Mouse (Mus musculus) embryonic stem cell, embryonic (primary cell): Measurements from ENCODE around the gene Usmg5.

Source experiments
- CTCF ChIA-PET, 4 experiments: fragments of 300-600 bp in 2 of 4; fragments of 350-600 bp in 2 of 4; sonication (Branson Sonifier 250); formaldehyde crosslinking; loops; one replicate each; lab custom pipeline; 2022; ENCODE audit warnings: inconsistent platforms in 2 of 4; lab: Charles Lee
- POLR2A ChIA-PET, 4 experiments: fragments of 300-600 bp in 2 of 4; fragments of 350-600 bp in 2 of 4; sonication (Branson Sonifier 250); formaldehyde crosslinking; loops; one replicate each; lab custom pipeline; 2022; ENCODE audit warnings: antibody characterized with exemption in 4 of 4, inconsistent platforms in 1 of 4; lab: Charles Lee

Gene Usmg5

GRCm38 (mm10) chr19:47101080-47101479 lies 10.6 kb upstream of the Usmg5 start:
- CTCF ChIA-PET, result interaction anchor here in 1 of 4 experiments (0.9 kb wide), 1 partner anchor 20 kb away, joined by 3 read pairs; no protein-coding TSS in a partner anchor
- POLR2A ChIA-PET, result interaction anchor here in 3 of 4 experiments (0.6 to 1.9 kb wide), 4 partner anchors 10 to 515 kb away, joined by 3 to 9 read pairs (median 3); partner anchors contain the start of genes Pdcd11 (in 2 of the 3) and Usmg5 (in 2 of the 3)

GRCm38 (mm10) chr19:47089718-47090525 lies 525 bp downstream of the Usmg5 start:
- POLR2A ChIA-PET, result interaction anchor here (0.5 to 5.0 kb wide), 74 partner anchors 7 to 695 kb away, joined by 3 to 83 read pairs (median 4); partner anchors contain the start of genes Ina (in 3 of the 4), Neurl1a (in 3 of the 4), Taf5 (in 3 of the 4) and Calhm2 (in 2 of the 4)
- CTCF ChIA-PET, result interaction anchor here in 3 of 4 experiments (0.6 to 1.4 kb wide), 10 partner anchors 10 to 579 kb away, joined by 3 to 10 read pairs (median 4); partner anchors contain the start of genes Taf5 (in 2 of the 3), Ina (in 1 of the 3) and Pcgf6 (in 1 of the 3)

- ChIA-PET POLR2A (interaction anchor here in 3 of 4 experiments (0.8 to 5.0 kb wide), 10 partner anchors 8 to 90 kb away, joined by 3 to 83 read pairs (median 11); partner anchors contain the start of gene Taf5 (in 2 of the 3)), CTCF (no interaction called here)
Measured at GRCm38 (mm10) chr19:47088226-47088625, 2.2 kb downstream of the Usmg5 start.

- CTCF ChIA-PET, result interaction anchor here in 3 of 4 experiments (0.6 to 2.0 kb wide), 12 partner anchors 17 to 1037 kb away, joined by 3 to 11 read pairs (median 6); partner anchors contain the start of genes Pdcd11 (in 2 of the 3), Usmg5 (in 2 of the 3), Ina (in 1 of the 3) and Nt5c2 (in 1 of the 3)
Measured at GRCm38 (mm10) chr19:47067924-47068611, 22.4 kb downstream of the Usmg5 start.

DNA sequence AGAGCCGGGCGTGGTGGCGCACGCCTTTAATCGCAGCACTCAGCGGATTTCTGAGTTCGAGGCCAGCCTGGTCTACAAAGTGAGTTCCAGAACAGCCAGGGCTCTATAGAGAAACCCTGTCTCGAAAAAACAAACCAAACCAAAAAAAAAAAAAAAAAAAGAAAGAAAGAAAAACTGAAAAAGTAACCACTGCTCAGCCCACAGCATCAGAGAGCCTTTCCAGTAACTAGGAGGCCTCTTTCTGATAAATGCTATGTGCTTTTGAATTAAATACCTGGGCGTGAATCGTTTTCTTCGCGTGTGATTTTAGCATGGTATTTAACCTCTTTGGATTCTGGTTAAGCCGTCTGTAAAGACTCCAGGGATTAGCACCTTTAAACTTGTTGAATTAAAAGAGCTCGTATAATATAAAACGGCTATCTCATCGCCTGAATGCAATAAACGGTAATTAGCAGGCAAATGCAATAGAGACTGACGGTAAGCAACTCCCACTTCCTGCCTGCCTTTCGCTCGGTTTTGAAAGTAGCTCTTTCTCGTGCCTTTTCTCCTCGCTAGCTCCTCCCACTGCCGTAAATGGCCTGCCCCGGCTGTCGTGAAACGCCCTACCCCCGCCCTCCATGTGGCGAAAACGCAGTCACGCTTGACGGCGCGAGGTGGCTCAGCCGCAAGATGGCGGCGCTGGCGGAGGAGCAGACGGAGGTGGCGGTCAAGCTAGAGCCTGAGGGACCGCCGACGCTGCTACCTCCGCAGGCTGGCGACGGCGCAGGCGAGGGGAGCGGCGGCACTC lies 23.2 kb downstream of the Usmg5 start, which contains the start of gene Taf5:
Gene Taf5, plus strand, starts transcription at position 651 of the 787 bp plus-strand sequence.
- POLR2A ChIA-PET, result interaction anchor here (0.5 to 3.6 kb wide), 132 partner anchors 9 to 1993 kb away, joined by 3 to 115 read pairs (median 4); partner anchors contain the start of genes Nt5c2 (in 4 of the 4), Pcgf6 (in 4 of the 4), Ina (in 3 of the 4) and Pdcd11 (in 3 of the 4)
- CTCF ChIA-PET, result interaction anchor here in 3 of 4 experiments (0.6 to 2.0 kb wide), 12 partner anchors 16 to 1037 kb away, joined by 3 to 11 read pairs (median 4); partner anchors contain the start of genes Pcgf6 (in 2 of the 3), Pdcd11 (in 2 of the 3), Usmg5 (in 2 of the 3) and Ina (in 1 of the 3)

More at GRCm38 (mm10) chr19:47067924-47068611, 22.4 kb downstream of the Usmg5 start:
- POLR2A ChIA-PET, result interaction anchor here (0.6 to 3.6 kb wide), 122 partner anchors 8 to 739 kb away, joined by 3 to 115 read pairs (median 4); partner anchors contain the start of genes Nt5c2 (in 4 of the 4), Pcgf6 (in 4 of the 4), Ina (in 3 of the 4) and Pdcd11 (in 3 of the 4)

GRCm38 (mm10) chr19:47065860-47066259 lies 24.6 kb downstream of the Usmg5 start:
- CTCF ChIA-PET, result interaction anchor here in 2 of 4 experiments (0.6 to 1.1 kb wide), 2 partner anchors 15 to 16 kb away, joined by 4 to 5 read pairs; partner anchors contain the start of gene Pcgf6 (in 1 of the 2)
- POLR2A ChIA-PET, result interaction anchor here in 3 of 4 experiments (0.6 to 3.6 kb wide), 14 partner anchors 11 to 346 kb away, joined by 3 to 83 read pairs (median 12); partner anchors contain the start of genes Pdcd11 (in 2 of the 3), Usmg5 (in 2 of the 3), Ina (in 1 of the 3) and Nt5c2 (in 1 of the 3)

DNA sequence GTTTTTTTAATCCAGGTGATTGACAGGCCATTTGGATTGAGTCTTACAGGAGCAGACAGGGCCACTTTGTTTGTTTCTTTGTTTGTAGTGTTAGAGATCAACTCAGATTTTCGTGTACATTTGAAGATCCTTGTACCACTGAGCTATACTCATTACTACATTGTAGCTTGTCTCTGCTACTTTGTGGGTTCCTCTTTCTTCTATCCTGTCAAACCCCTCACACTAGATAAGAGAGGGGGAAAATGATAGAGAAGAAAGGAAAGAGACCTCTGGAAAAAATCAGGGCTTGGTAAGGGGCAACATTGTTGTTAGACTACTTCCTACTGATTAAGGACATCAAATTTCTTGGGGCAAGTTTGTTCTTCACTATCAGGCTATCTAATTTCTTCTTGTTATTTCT lies 32.8 kb downstream of the Usmg5 start:
- ChIA-PET POLR2A (interaction anchor here in 2 of 4 experiments (1.2 to 2.1 kb wide), 3 partner anchors 10 to 43 kb away, joined by 3 to 10 read pairs (median 9); partner anchors contain the start of genes Taf5 (in 2 of the 2) and Ina (in 1 of the 2)), CTCF (no interaction called here)

DNA sequence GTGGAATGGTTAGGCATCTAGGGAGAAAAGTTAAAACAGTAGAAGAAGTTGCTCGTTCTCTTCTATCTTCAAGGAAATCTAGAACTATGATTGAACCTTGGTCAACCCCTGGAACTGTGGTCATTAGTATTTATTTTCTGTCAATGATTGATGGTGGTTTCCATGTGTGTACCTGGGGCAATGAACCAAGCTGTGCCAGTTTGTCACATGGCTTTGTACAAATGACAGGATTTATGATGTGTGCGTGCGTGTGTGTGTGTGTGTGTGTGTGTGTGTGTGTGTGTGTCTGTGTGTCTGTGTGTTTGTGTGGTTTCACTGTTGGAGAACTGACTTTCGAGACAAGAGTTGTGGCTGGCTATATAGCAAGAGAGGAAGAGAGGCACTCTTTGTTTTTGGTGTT lies 37.0 kb downstream of the Usmg5 start:
- ChIA-PET CTCF (interaction anchor here in 2 of 4 experiments (0.5 to 1.3 kb wide), 3 partner anchors 31 to 61 kb away, joined by 3 to 9 read pairs (median 3); no protein-coding TSS in a partner anchor), POLR2A (interaction anchor here in 3 of 4 experiments (0.8 to 5.1 kb wide), 7 partner anchors 14 to 81 kb away, joined by 3 to 115 read pairs (median 5); partner anchors contain the start of genes Taf5 (in 3 of the 3), Ina (in 1 of the 3), Nt5c2 (in 1 of the 3) and Pdcd11 (in 1 of the 3))

DNA sequence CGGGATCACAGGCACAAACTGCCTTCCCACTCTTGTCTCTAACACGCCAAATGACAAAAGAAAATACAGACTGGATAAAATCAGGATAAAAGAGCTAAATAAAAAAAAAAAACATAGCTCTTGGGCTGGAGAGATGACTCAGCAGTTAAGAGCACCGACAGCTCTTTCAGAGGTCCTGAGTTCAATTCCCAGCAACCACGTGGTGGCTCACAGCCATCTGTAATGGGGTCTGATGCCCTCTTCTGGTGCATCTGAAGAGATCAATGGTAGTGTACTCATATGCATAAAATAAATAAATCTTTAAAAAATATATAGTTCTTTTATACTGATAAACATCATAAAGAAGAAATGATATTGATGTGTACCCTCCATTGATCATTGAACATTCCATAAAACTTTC lies 37.5 kb downstream of the Usmg5 start:
- ChIA-PET POLR2A (interaction anchor here in 3 of 4 experiments (0.8 to 5.1 kb wide), 11 partner anchors 9 to 82 kb away, joined by 3 to 115 read pairs (median 5); partner anchors contain the start of genes Taf5 (in 3 of the 3), Ina (in 2 of the 3), Nt5c2 (in 2 of the 3) and Pdcd11 (in 1 of the 3)), CTCF (interaction anchor here in 2 of 4 experiments (0.5 to 1.3 kb wide), 3 partner anchors 30 to 61 kb away, joined by 3 to 9 read pairs (median 3); no protein-coding TSS in a partner anchor)

DNA sequence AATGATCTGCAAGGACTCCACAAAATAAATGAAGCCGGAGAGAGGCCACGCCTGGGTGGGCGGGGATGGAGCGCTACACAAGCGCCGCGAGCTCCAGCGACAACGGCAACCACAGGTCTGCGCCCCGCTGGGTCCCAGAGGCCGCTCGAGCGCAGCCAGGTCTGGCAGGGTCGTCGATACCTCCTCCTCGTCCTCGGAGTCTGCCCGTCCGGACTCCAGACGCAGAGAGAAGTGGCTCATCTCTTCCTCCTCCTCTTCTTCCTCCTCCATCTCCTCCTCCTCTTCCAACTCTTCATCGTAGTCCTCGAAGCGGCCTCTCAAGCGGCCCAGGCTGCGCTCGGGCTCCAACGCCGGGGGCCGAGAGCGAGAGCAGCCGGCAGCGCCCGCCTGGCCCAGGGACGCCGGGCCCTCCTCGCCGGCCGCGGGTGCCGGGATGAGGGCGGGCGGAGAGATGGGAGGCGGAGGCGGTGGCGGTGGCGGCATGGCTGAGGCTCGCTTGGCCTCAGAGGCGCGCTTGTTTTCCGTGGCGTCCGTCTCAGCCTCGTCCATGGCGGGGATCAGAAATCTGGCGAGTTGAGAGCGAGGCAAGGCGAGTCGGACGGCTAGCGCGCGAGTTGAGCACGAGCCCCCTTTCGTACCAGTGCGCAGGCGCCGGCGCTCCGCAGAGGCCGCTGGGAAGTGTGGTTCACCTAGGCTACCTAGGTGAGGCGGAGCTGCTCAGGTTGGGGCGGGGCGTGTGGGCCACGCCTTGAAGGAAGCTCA lies 40.0 kb downstream of the Usmg5 start, which contains the start of gene Pcgf6:
Gene Pcgf6, minus strand, starts transcription at position 636 of the 762 bp plus-strand sequence.
- ChIA-PET POLR2A (interaction anchor here (0.5 to 5.1 kb wide), 60 partner anchors 10 to 705 kb away, joined by 3 to 115 read pairs (median 4); partner anchors contain the start of genes Taf5 (in 4 of the 4), Ina (in 3 of the 4), Nt5c2 (in 3 of the 4) and Pdcd11 (in 2 of the 4)), CTCF (interaction anchor here in 3 of 4 experiments (0.6 to 1.3 kb wide), 6 partner anchors 16 to 699 kb away, joined by 3 to 11 read pairs (median 4); partner anchors contain the start of genes Pdcd11 (in 1 of the 3), Taf5 (in 1 of the 3) and Usmg5 (in 1 of the 3))

DNA sequence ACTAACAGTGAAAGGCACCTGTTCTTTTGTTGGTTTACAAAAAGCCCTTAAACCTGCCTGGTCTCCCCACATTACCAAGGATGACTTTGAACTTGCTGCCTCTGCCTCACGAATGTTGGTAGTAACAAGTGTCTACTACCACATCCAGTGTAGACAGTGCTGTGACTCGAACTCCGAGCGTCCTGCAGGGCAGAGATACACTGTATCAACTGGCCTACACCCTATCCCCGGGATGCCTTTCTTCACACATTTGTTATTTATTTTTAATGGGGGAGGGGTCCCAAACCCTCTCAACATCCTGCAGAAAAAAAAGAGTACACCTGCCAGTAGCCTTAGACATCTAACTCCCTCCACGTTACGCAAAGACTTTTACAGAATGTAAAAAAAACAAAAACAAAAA lies 40.6 kb downstream of the Usmg5 start:
- CTCF ChIA-PET, result interaction anchor here in 1 of 4 experiments (0.7 kb wide), 1 partner anchor 16 kb away, joined by 5 read pairs; no protein-coding TSS in a partner anchor

GRCm38 (mm10) chr19:47049061-47049460 lies 41.4 kb downstream of the Usmg5 start:
- ChIA-PET CTCF (no interaction called here), POLR2A (interaction anchor here in 2 of 4 experiments (0.6 to 2.0 kb wide), 12 partner anchors 11 to 290 kb away, joined by 3 to 11 read pairs (median 4); partner anchors contain the start of genes Pdcd11 (in 2 of the 2), Taf5 (in 2 of the 2) and Usmg5 (in 2 of the 2))

More for the DNA sequence above, 40.6 kb downstream of the Usmg5 start:
- POLR2A ChIA-PET, result interaction anchor here in 3 of 4 experiments (0.6 to 5.1 kb wide), 20 partner anchors 14 to 451 kb away, joined by 3 to 115 read pairs (median 6); partner anchors contain the start of genes Ina (in 3 of the 3), Nt5c2 (in 3 of the 3), Taf5 (in 3 of the 3) and Pdcd11 (in 1 of the 3)

GRCm38 (mm10) chr19:47047236-47047833 lies 43.1 kb downstream of the Usmg5 start:
- POLR2A ChIA-PET, result interaction anchor here in 3 of 4 experiments (0.7 to 5.5 kb wide), 13 partner anchors 9 to 43 kb away, joined by 3 to 29 read pairs (median 5); partner anchors contain the start of genes Taf5 (in 3 of the 3), Pdcd11 (in 2 of the 3) and Usmg5 (in 2 of the 3)
- CTCF ChIA-PET, result interaction anchor here in 2 of 4 experiments (0.5 to 1.3 kb wide), 6 partner anchors 11 to 287 kb away, joined by 3 to 8 read pairs (median 4); partner anchors contain the start of genes Ina (in 1 of the 2) and Nt5c2 (in 1 of the 2)

GRCm38 (mm10) chr19:47046343-47046742 lies 44.1 kb downstream of the Usmg5 start:
- ChIA-PET POLR2A (interaction anchor here (0.5 to 5.5 kb wide), 10 partner anchors 10 to 66 kb away, joined by 3 to 29 read pairs (median 3); partner anchors contain the start of gene Taf5 (in 3 of the 4)), CTCF (interaction anchor here (0.5 to 1.6 kb wide), 8 partner anchors 9 to 1595 kb away, joined by 3 to 7 read pairs (median 3); partner anchors contain the start of gene Taf5 (in 1 of the 4))
